Mouse (Mus musculus) R1 (cell line): ENCODE data around the gene Terf2.
A peak's percentile ranks its signal among the peaks of the same experiment; 100 is the strongest.

Source experiments
- DNase-seq: peaks from one replicate; pipeline ENCODE4 v3.0.0-alpha.2; 2018; ENCODE audit warnings: low read depth, low spot score

The Terf2 gene

DNA sequence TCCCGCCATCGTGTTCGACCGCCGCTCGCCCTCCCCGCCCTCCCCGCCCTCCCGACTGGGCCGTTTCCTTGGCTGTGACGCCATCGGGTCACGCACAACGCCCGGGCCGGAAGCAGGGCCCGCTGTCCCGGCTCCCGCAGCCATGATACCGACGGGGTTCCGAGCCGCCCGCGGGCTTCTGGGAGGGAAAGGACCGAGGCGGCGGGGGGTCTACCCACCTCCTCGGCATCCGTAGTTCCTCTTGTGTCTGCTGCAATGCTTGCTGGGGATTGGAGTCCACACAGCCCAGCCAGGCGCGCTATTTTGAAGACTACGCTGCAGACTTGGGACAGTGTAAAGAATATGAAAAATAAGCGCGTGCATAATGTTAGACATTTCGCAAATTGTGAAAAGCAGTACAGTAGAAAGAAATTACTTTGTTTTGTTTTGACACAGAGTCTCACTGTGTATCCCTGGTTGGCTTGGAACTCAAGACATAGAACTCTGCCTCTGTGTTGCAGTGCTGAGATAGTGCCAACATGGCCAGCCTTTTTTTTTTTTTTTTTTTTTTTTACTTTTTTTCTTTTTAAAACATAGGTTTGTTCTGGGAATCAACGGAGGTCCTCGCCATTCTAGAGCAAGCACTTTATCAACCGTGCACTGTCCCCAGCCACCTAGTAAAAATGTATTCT lies at the start of gene Terf2:
Gene Terf2, minus strand, starts transcription at position 182 of the 671 bp plus-strand sequence.
- peak; percentile 95 for DNase-seq

DNA sequence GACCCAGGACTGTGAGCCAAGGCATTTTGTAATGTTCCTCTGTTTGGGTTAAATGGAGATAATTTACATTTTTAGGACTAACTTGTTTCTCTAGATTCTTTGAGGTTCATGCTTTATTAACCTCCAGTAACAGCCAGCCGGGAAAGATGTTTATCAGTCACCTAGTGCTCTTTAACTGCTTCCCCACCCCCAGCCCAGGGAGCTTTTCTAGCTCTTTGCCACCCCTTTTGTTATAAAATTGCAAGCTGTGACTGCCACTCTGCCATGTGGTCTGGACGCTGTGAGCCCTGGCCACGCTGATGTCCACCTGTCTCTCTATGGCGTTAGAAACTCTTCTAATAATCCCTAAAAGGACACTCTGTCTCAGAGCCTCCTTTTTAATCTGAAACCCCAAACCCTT lies 47.2 kb upstream of the Terf2 start:
- DNase-seq, result no peak

DNA sequence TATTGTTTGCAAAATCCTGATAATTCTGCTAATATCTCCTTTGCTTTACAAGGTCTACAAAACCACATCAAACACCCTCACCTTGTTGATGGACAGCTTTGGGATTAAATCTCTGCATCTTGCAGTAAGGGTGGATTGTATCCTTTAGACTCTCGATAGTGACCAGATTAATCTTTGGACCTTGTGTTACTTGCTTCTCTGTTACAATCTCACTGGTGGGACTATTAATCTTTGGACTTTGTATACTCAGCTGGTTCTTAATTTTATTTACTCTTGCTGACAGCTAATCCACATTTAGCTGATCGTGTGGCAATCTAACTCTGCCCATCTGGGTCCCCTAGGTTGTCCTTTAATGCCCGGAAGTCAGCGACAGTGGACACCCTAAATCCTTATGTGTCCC lies 46.2 kb upstream of the Terf2 start:
- no peak for DNase-seq

DNA sequence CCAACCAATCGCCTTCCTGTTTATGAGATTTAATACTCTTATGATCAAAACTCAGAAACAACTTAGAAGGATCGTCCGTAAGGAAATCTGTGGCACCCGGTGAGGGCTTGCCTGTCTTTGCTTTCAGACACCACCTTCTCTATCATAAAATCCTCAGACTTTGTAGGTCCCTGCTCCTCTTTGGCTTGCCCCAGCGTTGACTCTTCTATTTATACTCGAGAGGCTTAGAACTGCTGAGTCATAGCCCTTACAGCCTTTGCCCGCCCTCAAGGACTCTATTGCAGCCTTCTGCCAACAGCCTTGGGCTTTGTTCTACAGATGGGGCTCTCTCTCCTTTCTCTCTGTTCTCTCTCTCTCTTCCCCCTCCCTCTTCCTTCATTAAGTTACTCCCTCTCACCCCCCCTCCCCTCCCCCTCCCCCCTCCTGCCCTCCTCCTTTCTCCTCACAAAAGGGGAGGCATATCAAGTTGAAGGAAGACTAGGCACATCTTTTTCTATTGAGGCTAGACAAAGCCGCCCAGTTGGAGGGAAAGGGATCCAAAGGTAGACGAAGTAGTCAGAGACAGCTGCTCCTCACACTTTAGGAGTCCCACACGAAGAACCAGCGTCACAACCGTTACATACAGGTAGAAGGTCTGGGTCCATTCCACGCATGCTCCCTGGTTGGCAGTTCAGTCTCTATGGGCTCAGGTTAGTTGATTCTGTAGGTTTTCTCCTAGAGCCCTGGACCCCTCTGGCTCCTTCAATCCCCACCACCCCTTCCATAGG lies 43.5 kb upstream of the Terf2 start:
- peak; percentile 89 for DNase-seq

DNA sequence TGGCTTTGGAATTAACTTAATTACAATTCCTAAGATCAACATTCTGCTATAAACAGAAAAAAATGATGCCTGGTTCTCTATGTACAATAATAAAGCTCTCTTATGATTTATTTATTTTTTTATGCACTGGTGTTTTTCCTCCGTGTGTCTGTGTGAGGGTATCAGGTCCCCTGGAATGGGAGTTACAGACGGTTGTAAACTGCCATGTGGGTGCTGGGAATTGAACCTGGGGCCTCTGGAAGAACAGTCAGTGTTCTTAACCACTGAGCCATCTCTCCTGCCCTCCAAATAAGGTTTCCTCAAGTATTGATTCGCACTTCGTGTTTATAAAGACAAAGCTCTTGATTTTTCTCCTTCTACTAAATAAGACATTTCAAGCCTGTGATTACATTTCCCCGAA lies 42.0 kb upstream of the Terf2 start:
- DNase-seq, result no peak

DNA sequence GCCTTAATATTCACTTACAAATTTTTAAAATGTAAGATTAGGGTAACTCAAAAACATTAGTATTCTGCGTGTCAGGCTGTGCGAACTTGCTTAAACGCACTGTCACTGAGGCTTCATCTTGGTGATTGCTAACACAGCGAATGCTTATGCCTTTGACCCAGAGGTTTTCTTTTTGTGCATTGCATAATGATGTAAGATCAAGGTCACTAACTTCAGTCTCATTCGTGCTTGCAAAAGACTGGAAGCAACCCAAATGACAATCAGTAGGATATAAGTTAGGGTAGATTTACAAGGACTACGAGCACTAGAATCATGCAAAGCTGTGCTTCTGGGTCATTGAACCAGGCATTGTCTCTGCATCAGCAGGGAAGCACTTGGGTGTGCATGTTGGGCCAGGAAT lies 41.2 kb upstream of the Terf2 start:
- no peak for DNase-seq

DNA sequence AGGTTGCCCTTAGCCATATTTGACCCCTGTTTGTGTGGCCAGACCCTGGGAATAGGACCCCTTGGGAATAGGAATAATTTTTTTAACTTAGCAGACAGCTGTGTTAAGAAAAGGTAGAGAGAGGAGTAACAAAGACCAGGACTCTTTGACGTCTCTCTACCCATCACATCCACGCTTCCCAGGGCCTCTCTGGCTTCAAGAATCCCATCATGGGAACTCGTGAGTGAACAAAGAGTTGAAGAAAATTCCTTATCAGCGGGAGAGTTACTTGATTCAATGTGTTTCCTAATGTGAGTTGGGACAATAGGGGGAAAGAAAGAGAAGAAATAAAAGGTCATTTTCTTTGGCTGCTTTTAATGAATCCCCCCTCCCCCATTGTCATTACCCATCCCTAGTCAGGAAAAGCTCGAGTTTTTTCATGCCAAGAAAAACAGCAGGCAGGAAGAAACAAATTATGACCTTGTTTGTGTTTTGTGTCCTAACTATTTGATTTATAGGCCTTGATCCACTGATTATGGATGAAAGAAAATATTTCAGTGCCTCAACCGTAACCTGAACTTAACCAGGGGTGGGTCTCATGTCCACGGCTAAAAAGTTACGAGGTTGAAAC lies 39.8 kb upstream of the Terf2 start:
- peak; percentile 81 for DNase-seq

DNA sequence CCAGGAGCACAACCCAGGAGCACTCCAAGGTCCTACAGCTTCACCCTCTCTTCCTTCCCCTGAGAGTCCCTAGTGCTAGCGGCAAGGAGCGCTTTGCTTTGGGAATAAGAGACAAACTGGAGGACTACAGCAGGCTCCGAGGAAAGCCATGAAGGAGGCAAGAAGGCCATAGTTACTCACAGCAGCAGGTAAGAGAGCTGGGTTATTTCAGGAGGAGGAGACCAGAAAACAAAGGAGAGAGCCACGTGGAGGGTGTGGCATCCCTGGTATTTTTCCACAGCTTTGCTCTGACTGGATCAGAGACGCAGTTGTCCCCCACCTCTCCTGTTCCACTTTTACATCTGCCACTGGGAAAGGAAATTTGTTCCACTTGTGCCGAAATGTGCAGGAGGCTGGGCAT lies 37.5 kb upstream of the Terf2 start:
- peak; percentile 91 for DNase-seq

DNA sequence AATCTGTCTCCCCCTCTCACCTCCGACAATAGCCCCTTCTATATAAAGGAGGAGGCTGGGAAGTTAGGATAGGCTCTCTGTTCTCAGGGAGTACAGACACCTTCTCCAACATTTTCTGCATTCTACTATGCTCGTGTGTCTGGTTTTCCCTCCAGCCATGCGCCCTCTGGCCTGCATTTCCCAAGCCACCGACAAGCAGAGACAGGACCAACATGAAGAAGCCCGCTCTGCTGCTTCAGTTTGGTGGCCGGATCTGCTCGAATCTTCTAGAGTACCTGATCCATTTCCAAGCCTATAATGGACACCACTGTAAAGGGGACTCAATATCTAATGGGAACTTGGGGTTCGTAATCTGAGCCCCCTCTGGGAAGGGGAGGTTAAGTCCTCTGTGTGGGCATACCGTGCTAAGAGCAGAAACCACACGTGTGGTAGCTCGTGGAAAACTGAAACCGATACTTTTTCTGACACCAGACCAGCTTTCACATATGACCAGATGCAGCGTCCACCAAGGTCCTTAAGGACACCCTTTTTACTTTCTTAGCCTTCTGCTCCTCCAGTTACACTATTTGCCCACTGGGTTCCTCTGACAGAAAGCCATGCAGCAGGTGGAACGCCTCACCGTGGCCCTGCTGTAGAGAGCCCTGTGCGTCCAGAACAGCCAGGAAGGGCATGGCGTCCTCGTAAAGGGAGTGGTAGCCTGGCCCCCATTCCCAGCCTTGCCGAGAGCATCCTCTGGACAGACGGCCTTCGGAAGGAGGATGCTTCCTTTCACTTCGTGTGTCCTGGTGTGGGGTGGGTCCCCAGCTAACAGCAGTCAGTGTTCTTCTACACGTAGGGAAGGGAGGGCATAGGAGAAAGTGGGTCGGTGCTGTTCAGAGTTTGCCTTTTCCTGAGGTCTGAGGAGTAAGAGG lies 36.5 kb upstream of the Terf2 start:
- DNase-seq, result no peak

DNA sequence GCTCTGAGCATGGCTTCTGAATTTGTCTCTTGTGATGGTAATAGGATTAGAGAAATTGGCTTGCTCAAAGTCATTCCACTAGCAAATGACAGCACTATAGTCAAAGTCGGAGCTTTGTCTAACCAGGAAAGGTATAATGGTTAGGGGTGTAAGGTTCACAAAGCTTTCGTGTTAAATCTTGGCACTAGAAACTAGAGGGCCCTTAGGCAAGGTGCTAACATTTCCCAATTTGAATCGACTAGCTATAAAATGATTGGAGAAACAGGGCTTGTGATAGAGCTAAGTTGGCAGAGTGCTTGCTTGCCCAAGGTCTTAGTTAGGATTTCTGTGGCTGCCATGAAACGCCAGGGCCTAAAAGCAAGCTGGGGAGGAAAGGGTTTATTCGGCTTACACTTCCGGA lies 33.7 kb upstream of the Terf2 start:
- no peak for DNase-seq

DNA sequence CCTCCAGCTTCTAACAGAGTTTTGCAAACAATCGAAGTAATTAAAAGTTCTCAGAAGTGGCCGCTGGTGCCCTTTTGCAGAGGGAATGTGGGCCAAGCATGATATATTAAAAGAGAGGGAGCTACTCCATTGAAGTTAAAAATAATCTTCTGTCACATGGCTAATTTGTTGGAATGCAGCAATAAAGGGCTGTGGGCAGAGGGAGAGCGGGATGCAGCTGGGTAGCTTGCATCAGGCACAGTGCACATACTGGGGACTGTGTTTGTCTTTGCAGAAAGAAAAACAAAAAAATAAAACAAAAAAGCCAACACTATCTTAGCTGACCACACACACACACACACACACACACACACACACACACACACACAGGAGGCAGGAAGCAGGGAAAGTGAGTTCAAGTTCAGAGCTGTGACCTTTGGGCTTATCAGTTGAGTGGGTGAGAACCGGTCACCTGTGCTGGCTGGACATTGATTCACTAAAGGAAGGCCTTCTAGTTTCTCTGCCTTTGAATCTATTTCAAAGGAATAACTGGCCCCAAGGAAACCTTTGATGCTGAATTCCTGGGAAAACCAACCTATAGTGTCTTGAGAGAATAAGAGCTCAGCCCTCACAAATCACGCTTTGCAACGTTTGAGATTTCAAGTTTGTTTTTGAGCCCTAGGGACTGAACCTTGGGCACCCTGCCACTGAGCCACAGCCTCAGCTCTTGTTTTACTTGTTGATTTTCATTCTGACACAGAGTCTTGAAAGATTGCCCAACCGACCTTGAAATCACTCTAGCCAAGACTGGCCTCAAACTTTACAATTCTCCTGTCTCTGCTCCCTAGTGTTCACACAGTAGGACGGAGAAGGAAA lies 33.1 kb upstream of the Terf2 start:
- DNase-seq, result no peak

DNA sequence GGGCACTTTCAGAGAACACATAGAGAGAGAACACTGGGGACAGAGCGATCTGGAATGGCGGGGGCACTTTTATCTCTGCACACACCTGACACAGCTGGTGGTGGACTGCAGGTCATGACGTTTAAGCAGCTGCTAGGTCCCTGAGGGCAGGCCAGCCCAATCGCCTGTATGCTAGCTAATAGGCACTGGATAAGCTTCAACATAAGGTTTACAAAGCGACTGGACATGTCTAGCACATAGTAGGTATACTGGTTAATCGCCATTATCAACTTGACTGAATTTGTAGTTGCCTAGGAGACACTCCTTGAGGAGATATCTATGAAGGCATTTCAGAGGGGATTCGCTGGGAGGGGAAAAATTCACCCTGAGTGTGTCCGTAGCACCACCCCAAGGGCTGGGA lies 28.0 kb upstream of the Terf2 start:
- DNase-seq, result no peak

DNA sequence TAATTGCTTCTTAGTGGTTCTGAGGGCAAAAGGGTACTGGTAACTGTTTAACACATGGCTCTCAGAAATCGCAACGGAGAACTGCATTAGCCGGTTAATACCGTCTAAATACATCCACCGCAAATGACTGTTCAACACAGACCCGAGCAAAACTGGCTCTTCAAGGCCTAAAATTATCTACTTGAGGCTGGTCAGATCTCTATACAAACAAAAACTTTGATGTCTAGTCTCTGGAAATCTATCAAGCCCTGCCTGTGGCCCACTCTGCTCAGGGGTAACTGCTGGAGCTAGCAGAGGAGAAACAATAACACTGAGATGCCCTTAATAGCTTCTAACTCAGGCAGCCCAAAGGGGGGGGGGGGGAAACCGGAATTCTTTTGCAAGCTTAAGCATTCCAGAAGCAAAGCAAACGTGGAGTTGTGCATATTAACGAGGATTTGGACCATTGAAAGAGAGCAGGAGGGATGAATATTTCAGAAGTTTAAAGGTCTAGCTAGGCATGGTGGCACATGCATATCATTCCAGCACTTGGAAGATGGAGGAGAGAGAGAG lies 26.8 kb upstream of the Terf2 start:
- DNase-seq, result no peak

DNA sequence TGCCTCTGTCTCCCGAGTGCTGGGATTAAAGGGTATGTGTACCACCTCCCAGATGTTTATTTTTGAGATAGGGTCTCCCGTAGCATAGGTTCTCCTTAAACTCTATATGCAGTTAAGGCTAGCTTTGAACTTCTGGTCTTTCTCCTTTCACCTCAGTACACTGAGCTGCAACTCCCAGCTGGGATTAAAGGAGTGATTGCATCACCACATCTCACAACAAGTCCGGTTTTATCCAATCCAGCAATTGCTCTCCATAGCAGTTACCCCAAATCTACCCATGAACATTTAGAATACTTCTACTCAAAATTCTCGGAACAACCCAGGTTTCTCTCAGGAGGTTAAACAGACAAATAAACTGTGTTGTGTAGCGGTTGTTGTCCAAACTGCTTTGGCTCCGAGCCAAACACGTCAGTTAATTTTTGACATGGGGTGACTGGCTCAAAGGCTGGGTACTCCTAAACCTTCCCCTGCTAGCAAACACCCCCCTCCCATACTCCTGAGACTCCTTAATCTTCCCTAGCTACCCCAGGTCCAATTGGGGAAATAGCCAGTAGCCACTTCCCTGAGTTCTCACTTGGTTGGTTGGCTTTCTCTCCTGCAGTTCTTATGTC lies 25.4 kb upstream of the Terf2 start:
- DNase-seq, result no peak

DNA sequence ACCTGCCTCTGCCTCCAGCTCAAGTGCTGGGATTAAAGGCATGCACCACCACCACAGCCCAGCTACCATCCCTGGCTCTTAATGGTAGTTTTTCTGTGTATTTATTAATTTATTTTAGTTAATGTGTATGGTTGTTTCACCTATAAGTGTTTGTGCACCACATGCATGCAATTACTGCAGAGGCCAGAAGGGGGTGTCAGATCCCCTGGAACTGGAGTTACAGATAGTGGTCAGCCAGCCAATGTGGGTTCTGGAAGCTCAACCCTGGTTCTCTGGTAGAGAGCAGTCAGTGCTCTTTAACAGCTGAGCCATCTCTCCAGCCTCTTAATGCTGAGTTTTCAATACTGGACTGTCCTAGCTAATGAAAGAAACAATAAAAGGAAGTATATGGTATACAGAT lies 24.5 kb upstream of the Terf2 start:
- DNase-seq, result peak; percentile 70

DNA sequence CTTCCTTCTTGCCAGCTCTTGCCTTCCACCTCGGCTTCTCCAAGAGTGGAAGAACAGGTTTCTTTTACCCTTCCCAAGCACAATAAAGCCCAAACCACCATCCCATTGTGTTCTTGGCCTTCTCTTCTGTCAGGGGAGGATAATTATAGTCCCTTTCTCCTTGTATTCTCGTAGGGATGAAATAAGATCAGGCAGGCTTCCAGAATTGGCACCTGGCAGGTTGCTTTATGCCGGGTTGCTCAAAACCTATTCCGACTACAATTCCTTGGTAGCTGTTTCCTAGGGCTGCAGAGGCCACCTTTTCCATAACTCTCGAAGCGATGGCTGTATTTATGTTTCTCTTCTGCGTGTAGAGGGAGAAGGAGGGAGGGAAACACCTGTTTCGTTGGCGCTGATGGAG lies 23.1 kb upstream of the Terf2 start:
- no peak for DNase-seq

DNA sequence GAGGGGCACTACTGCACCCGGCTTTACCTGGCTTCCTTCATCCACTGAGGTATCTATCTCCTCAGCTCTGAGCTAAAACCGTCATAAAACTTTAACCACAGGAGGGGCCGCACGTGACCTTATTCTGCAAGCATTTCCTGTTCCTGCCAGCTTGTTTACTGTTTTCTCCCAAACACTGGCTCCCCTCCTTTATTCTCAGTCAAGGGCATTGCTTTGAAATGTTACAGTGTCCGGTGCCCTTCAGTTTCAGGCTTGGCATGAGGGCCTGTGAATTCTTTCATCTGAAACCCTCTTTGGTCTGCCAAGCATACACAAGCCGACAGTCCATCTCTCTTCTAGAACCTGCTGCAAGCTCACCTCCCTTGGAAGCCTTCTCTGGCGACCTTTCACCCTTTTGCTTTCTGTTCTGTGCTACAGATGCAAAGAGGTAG lies 22.5 kb upstream of the Terf2 start:
- DNase-seq, result peak; percentile 47

DNA sequence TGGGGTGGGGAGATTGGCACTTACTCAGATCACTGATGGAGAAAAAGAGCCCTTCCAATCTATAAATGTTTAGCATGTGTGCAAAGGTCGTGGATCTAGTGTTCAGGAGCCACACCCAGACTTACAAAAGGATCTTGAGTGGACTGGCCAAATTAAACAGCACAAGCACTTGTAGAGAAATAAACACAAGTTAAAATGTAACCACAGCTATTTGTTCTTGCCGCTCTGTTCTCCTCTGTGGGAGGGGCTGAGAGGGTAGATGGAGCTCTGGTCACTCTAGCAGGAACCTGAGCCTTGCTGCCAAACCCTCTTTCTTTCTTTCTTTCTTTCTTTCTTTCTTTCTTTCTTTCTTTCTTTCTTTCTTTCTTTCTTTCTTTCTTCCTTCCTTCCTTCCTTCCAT lies 20.7 kb upstream of the Terf2 start:
- no peak for DNase-seq

DNA sequence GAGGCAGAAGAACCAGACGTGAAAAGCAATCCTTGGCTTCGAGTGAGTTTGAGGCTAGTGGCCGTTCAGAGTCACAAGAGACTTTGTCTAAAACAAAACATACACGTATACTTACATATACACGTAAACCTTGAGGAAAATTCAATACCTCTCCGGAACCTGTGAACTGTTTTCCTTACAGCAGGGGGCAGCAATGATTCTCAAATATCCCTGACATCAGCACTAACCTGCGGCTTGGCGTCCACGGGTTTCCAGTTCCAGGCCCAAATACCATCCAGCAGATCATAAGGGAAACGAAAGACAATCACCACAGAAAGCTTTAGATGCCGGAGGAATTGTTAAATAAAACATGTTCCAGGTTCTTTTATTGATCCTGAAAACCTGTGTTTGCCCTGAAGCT lies 19.7 kb upstream of the Terf2 start:
- peak; percentile 87 for DNase-seq

DNA sequence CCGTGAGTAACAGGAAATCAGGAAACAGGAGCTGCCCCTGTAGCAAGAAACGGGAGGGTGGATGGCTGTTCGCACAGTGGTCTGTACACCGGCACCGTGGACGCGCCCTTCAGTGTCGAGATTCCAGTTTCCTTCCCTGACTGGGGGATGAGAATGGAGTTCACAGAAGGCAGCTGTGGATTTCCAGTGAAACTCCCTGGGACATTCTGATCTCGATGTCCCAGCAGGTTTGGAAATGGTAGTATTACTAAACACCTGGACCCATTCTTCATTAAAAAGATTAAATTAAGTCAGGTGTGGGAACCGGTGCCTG lies 18.6 kb upstream of the Terf2 start:
- DNase-seq, result peak; percentile 26
